Mouse (Mus musculus) thymus, adult 2 months (tissue): ENCODE results near the gene Plch2. TPM values are rescaled to one million over a fixed set of nuclear protein-coding genes. Genes with fewer than 3 reads are reported as not detected.

Source experiments
- DNase-seq: peaks from one replicate; pipeline ENCODE4 v3.0.0; 2021
- H3K27ac ChIP-seq: fragments of 200-500 bp; 2 replicates; pipeline ENCODE4 v1.5.1; 2012; ENCODE audit warnings: low read length, control low read depth; ENCODE audit not compliant: control insufficient read depth, insufficient read depth
- H3K27me3 ChIP-seq: fragments of 200-500 bp; 2 replicates; pipeline ENCODE4 v1.6.1; 2012; ENCODE audit warnings: mild to moderate bottlenecking, low read length, moderate library complexity, mixed read lengths; ENCODE audit not compliant: control insufficient read depth, insufficient read depth
- H3K36me3 ChIP-seq: fragments of 200-500 bp; 2 replicates; pipeline ENCODE4 v1.6.1; 2012; ENCODE audit warnings: mild to moderate bottlenecking, low read length, moderate library complexity; ENCODE audit not compliant: control insufficient read depth, insufficient read depth
- H3K4me1 ChIP-seq: fragments of 200-500 bp; replicated peaks from 2 replicates; pipeline ENCODE4 v1.6.1; 2012; ENCODE audit warnings: low read length; ENCODE audit not compliant: control insufficient read depth, insufficient read depth
- H3K4me3 ChIP-seq: fragments of 200-500 bp; 2 replicates; pipeline ENCODE4 v1.5.1; 2012; ENCODE audit warnings: mild to moderate bottlenecking, low read length, control low read depth, moderate library complexity; ENCODE audit not compliant: control insufficient read depth, insufficient read depth
- CTCF ChIP-seq: fragments of 200-500 bp; IDR thresholded peaks from 2 replicates; pipeline ENCODE4 v1.5.1; 2012; ENCODE audit warnings: mild to moderate bottlenecking, control low read depth, low read length, moderate library complexity, borderline replicate concordance; ENCODE audit not compliant: control insufficient read depth, poor library complexity, insufficient read depth; ENCODE audit errors: extremely low read depth
- POLR2A ChIP-seq: fragments of 200-500 bp; IDR thresholded peaks from 2 replicates; pipeline ENCODE4 v1.6.1; 2012; ENCODE audit warnings: mild to moderate bottlenecking, low read length, control low read depth, moderate library complexity; ENCODE audit not compliant: control insufficient read depth, poor library complexity, insufficient read depth; ENCODE audit errors: extremely low read depth
- WGBS: fragments of 180-500 bp; shearing (Covaris S2); methylation state at CpG from one replicate; pipeline ENCODE4 v1.1.7; 2018; 5-methylcytosine and 5-hydroxymethylcytosine counted together
- polyA plus RNA-seq: library from polyadenylated mRNA; depleted of rRNA; stranded (reverse); fragments of >200 nt; gene quantifications from 2 replicates; pipeline ENCODE4 v1.2.3, GENCODE M21; 2012

Plch2 gene
- polyA plus RNA-seq, 1 experiment = 10.0 TPM

DNA sequence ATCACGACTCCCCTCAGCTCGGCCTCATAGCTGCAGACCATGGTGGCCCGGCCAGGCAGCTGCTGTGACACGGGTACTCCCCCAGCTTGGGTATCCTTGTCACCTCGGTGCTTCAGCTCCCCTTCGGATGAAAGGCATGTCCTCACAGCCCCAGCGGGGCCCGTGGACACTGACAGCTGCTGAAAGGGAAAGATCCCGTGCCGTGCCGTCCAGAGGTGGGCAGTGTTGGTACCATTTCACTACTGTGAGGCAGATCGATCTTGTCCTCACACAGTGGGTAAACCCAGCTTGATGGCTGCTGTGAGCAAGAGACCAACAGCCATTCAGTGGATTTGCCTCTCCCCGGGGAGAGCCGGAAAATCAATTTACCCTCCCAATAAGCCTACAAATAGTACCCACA, 42.3 kb downstream of the Plch2 start:
- WGBS = 81% methylated on average over 14 of the region's 14 CpGs
- no peaks in the 10 kb centered on the region for H3K36me3 ChIP-seq
- 0 out of 2 replicates have a peak, but pooled peaks cover 2% of the 10 kb centered on the region for H3K4me1 ChIP-seq
- H3K4me3 ChIP-seq = no peak overlapping the region
- no peak for TF ChIP-seq CTCF
- TF ChIP-seq POLR2A = no peak
- H3K27ac ChIP-seq = no peak overlapping the region
- DNase-seq = no peak
- no peaks in the 10 kb centered on the region for H3K27me3 ChIP-seq

DNA sequence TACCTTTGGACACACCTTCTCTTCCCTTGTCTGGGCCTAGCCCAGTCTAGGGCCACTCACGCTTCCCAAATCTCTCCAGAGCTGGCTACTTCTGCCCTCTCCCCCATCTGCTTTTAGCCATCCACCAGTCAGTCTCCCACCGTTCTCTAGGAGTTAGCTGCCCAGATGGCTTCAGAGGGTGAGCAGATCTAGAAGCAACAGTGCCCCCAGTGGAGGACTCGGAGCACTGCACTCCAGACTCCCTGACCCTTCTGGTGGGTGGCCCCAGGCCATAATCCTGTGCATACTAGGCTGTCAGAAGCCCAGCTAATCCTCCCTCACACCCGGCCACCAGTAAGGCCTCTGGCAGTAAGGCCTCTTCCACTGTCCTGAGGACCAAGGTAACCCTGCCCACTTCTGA, 43.8 kb downstream of the Plch2 start:
- WGBS = 8% methylated on average over 4 of the region's 4 CpGs
- H3K27me3 ChIP-seq = no peaks in the 10 kb centered on the region
- no peak for TF ChIP-seq POLR2A
- peak; percentile 86; the same call in 1 of the 2 replicates for TF ChIP-seq CTCF
- peak; percentile 67 for DNase-seq
- no peak overlapping the region for H3K4me3 ChIP-seq
- H3K4me1 ChIP-seq = no peaks in the 10 kb centered on the region
- no peaks in the 10 kb centered on the region for H3K36me3 ChIP-seq
- no peak overlapping the region for H3K27ac ChIP-seq

DNA sequence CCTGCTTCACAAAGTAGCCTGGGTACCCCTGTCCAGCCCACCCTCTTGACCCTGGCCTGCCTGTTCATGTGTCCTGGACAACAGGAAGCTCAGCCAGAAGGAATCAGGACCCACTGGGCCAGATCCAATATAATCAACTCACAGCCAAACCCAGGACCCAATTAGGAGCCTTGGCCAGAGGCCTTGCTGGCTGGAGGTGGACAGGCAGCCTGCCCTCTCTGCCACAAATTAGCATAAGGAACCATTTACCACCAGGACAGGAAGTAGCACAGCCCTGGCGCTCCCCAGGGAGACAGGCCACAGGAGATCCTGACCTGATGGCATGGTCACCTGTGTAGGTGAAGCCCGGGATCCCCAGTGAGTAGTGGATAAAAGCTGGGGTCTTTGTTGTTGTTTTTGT, 44.5 kb downstream of the Plch2 start:
- Histone ChIP-seq H3K27me3 (no peaks in the 10 kb centered on the region), H3K4me1 (no peaks in the 10 kb centered on the region), H3K36me3 (no peaks in the 10 kb centered on the region), H3K27ac (no peak overlapping the region), H3K4me3 (no peak overlapping the region)
- TF ChIP-seq CTCF (no peak), POLR2A (no peak)
- no peak for DNase-seq
- 71% methylated on average over 2 of the region's 2 CpGs for WGBS

DNA sequence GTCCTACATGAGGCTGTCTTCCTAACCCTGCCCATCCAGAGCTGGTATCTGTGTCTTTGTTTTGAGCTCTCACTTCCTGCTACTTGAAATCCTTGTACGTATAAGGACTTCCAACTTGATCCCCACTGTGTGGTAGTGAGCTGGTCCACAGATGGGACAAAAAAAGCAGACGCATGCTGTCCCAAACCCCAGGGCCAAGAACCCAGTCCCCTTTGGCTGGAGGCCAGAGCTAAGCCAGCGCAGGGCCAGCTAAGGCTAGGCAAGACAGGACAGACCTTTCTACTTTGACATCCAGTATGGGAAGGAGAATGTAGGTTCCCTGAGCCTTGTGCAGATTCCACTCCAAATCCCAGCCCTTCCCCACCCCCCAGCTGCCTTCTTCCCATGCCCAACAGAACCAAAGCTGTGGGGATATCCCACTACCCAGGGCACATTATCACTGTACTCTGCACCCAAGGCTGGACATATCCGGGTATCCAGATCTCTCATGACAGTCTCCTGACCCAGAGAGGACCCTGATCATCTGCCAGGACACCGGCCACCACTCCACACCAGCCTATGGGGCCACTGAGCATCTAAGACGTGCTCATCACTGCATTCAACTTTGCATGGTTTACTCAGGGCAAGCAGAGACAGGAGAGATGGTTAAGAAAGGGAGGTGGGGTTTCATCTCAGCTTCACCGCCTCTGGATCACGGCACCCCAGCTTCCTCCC, 45.1 kb downstream of the Plch2 start:
- no peak for DNase-seq
- H3K27me3 ChIP-seq = no peaks in the 10 kb centered on the region
- no peaks in the 10 kb centered on the region for H3K36me3 ChIP-seq
- no peak overlapping the region for H3K27ac ChIP-seq
- no peak for TF ChIP-seq CTCF
- no peak for TF ChIP-seq POLR2A
- 87% methylated on average over 8 of the region's 8 CpGs for WGBS
- H3K4me1 ChIP-seq = no peaks in the 10 kb centered on the region
- H3K4me3 ChIP-seq = no peak overlapping the region

DNA sequence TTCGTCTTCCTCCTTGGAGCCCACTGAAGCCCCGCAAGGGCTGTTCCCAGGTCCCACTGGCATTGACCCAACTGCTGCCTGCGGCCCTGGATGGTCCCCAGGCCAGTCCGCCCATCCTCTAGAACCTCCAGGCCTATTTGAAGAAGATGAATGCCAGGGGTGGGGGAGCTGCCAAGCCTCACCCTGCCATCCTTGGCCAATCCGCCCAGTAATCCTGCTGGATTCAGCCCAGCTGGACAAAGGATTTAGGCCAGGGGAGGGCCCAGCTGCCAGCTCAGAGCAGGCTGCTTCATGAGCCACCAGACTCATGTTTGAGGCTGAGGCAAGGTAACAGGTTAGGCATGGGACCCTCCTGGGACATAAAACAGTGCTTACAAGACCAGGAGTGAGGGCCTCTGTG, 45.7 kb downstream of the Plch2 start:
- WGBS = 90% methylated on average over 5 of the region's 5 CpGs
- Histone ChIP-seq H3K4me1 (no peaks in the 10 kb centered on the region), H3K4me3 (no peak overlapping the region), H3K36me3 (no peaks in the 10 kb centered on the region), H3K27me3 (no peaks in the 10 kb centered on the region), H3K27ac (no peak overlapping the region)
- TF ChIP-seq CTCF = no peak
- TF ChIP-seq POLR2A = no peak
- no peak for DNase-seq

DNA sequence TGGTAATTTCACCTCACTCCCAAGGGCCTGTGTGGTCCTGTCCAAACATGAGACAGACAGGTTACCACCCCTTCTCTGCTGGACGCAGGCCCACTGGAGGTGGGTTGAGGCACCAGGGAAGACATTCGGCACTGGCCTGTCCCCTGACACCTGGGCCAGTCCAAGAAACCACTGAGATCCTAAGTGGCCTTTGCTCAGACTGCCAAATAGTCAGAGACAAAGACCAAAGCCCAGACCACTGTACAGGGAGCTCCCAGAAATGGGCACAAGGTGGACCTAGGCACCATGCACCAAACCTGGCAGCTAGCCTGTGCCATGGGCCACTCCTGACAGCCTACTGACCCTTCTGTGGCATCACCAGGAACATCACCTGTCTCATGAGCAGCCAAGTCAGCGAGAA, 47.4 kb downstream of the Plch2 start:
- DNase-seq = no peak
- Histone ChIP-seq H3K36me3 (no peaks in the 10 kb centered on the region), H3K4me3 (no peak overlapping the region), H3K4me1 (no peaks in the 10 kb centered on the region), H3K27me3 (no peaks in the 10 kb centered on the region), H3K27ac (no peak overlapping the region)
- 91% methylated on average over 3 of the region's 3 CpGs for WGBS
- TF ChIP-seq CTCF (no peak), POLR2A (no peak)

DNA sequence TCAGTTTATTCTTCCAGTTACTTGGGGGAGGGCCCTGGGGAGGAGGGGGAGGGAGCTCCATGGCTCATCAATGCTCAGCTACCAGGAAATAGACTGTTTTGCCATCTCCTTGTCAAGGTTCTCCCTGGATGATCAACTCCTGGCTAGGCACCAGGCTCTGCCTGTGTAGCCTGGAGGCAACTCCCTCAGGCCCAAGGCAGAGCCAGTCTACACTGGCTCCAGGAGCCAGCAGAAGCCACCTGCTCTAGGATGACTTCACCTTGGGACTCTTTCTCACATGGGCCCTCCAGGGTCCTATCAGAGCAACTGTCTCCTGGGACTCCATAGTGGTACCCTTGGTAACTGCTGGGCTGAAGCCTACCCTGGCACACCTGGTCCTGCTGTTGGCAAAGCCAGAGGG, 48.5 kb downstream of the Plch2 start:
- DNase-seq = no peak
- no peak for TF ChIP-seq CTCF
- TF ChIP-seq POLR2A = no peak
- Histone ChIP-seq H3K27me3 (no peaks in the 10 kb centered on the region), H3K4me1 (no peaks in the 10 kb centered on the region), H3K27ac (no peak overlapping the region), H3K4me3 (no peak overlapping the region), H3K36me3 (no peaks in the 10 kb centered on the region)
